Mouse (Mus musculus): ENCODE results near the gene Ascl3. TPM values are rescaled to one million over a fixed set of nuclear protein-coding genes. Genes with fewer than 3 reads are reported as not detected.

Ascl3 gene
- polyA plus RNA-seq, 1 experiment = 0.17 TPM

DNA sequence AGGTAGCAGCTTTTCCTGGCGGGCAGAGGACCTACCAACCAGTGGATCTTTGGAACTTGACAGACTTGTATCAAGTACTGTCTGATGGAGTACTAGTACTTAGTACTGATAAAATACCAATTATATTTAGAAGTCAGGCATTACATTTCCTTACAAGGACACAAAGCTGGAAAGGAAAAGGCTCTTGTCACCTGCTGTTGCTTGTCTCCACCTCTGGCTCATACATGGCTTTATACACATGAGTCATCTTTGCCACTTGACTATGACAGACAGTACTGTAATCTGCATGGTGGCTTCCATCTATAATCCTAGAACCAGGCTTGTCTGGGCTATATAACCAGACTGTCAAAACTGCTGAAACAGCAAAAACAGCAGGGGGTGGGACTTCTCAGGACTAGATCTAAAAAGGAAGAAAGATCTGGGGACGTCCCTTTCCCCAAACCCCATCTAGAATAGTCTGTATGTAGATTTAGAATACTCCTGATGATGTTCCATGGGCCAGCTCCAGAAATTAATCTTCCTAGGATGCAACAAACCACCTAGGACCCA, 18.0 kb downstream of the Ascl3 start:
- TF ChIP-seq POLR2A (IDR thresholded peaks at IDR 0.05; ENCODE audit: extremely low read depth, insufficient read depth, low read length) (no peak), CTCF (IDR thresholded peaks at IDR 0.05; ENCODE audit: extremely low read depth, insufficient read depth, low read length) (no peak)
- Histone ChIP-seq H3K4me1 (ENCODE audit: control insufficient read depth, insufficient read depth, low read length) (no peaks in the 10 kb centered on the region), H3K27ac (ENCODE audit: insufficient read depth, low read length) (no peak overlapping the region), H3K4me3 (ENCODE audit: insufficient read depth, low read length) (no peak overlapping the region)

GRCm38 (mm10) chr7:109712198-109712597, 19.3 kb downstream of the Ascl3 start:
- TF ChIP-seq CTCF (IDR thresholded peaks at IDR 0.05; ENCODE audit: extremely low read depth, insufficient read depth, low read length) (no peak), POLR2A (IDR thresholded peaks at IDR 0.05; ENCODE audit: extremely low read depth, insufficient read depth, low read length) (no peak)
- Histone ChIP-seq H3K27ac (ENCODE audit: insufficient read depth, low read length) (no peak overlapping the region), H3K4me3 (ENCODE audit: insufficient read depth, low read length) (no peak overlapping the region), H3K4me1 (ENCODE audit: control insufficient read depth, insufficient read depth, low read length) (peaks cover 4% of the 10 kb centered on the region; the same call in 1 of the 2 replicates)

GRCm38 (mm10) chr7:109710069-109710468, 21.5 kb downstream of the Ascl3 start:
- Histone ChIP-seq H3K4me1 (ENCODE audit: control insufficient read depth, insufficient read depth, low read length) (peaks cover 4% of the 10 kb centered on the region; the same call in 1 of the 2 replicates), H3K27ac (ENCODE audit: insufficient read depth, low read length) (no peak overlapping the region), H3K4me3 (ENCODE audit: insufficient read depth, low read length) (no peak overlapping the region)
- no peak for TF ChIP-seq CTCF (IDR thresholded peaks at IDR 0.05; ENCODE audit: extremely low read depth, insufficient read depth, low read length)
- TF ChIP-seq POLR2A (IDR thresholded peaks at IDR 0.05; ENCODE audit: extremely low read depth, insufficient read depth, low read length) = no peak

DNA sequence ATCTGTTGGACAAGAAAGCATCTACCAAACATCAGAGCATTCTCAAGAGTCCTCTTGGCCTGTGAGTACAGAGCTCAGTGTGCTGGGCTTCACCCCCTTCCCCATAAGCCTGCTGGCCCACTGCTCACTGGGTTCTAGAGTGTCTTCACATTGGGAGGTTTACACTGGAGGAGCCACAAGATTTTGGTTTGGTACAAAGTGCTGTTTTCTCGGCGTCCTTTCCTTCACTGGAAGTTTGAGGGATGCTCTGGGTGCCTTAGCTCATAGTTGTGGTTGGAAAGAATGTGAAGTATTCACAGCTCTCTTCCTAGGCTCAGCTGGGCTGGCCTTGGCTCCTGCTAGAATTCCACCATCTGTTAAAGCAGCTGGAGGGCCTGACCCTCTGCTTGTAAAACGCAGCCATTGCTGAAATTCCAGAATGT, 22.6 kb downstream of the Ascl3 start:
- no peak overlapping the region for H3K4me3 ChIP-seq (ENCODE audit: insufficient read depth, low read length)
- peaks cover 4% of the 10 kb centered on the region; the same call in 1 of the 2 replicates for H3K4me1 ChIP-seq (ENCODE audit: control insufficient read depth, insufficient read depth, low read length)
- 0 out of 2 replicates have a peak overlapping the region, but pooled peaks have one; percentile 53 for H3K27ac ChIP-seq (ENCODE audit: insufficient read depth, low read length)
- TF ChIP-seq POLR2A (IDR thresholded peaks at IDR 0.05; ENCODE audit: extremely low read depth, insufficient read depth, low read length) (no peak), CTCF (IDR thresholded peaks at IDR 0.05; ENCODE audit: extremely low read depth, insufficient read depth, low read length) (no peak)

GRCm38 (mm10) chr7:109707023-109707785, 24.3 kb downstream of the Ascl3 start:
- no peak overlapping the region for H3K27ac ChIP-seq (ENCODE audit: insufficient read depth, low read length)
- peaks cover 4% of the 10 kb centered on the region; the same call in 1 of the 2 replicates for H3K4me1 ChIP-seq (ENCODE audit: control insufficient read depth, insufficient read depth, low read length)
- peak; percentile 75 for TF ChIP-seq CTCF (IDR thresholded peaks at IDR 0.05; ENCODE audit: extremely low read depth, insufficient read depth, low read length)
- no peak for TF ChIP-seq POLR2A (IDR thresholded peaks at IDR 0.05; ENCODE audit: extremely low read depth, insufficient read depth, low read length)
- no peak overlapping the region for H3K4me3 ChIP-seq (ENCODE audit: insufficient read depth, low read length)

DNA sequence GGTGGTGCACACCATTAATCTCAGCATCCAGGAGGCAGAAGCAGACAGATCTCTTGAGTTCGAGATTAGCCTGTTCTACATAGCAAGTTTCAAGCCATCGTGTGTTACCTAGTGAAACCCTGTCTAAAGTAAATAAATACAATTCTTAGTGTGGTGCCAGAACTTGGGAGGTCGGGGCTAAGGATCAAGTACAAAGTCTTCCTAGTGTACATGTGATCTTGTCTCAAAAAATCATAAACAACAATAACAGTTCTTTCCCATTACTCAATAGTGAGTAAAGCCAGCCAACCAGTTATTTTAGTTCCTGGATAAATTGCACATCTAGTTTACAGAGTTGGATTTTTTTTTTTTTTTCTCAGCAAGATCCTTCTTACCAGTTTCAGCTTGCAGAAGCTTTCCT, 27.1 kb downstream of the Ascl3 start:
- TF ChIP-seq POLR2A (IDR thresholded peaks at IDR 0.05; ENCODE audit: extremely low read depth, insufficient read depth, low read length) = no peak
- TF ChIP-seq CTCF (IDR thresholded peaks at IDR 0.05; ENCODE audit: extremely low read depth, insufficient read depth, low read length) = no peak
- Histone ChIP-seq H3K4me1 (ENCODE audit: control insufficient read depth, insufficient read depth, low read length) (peaks cover 4% of the 10 kb centered on the region; the same call in 1 of the 2 replicates), H3K27ac (ENCODE audit: insufficient read depth, low read length) (no peak overlapping the region), H3K4me3 (ENCODE audit: insufficient read depth, low read length) (peak overlapping the region; percentile 78; the same call in 1 of the 2 replicates)

- H3K4me1 ChIP-seq (ENCODE audit: control insufficient read depth, insufficient read depth, low read length) = peaks cover 4% of the 10 kb centered on the region; the same call in 1 of the 2 replicates
Measured at GRCm38 (mm10) chr7:109704016-109704377, 27.5 kb downstream of the Ascl3 start.

DNA sequence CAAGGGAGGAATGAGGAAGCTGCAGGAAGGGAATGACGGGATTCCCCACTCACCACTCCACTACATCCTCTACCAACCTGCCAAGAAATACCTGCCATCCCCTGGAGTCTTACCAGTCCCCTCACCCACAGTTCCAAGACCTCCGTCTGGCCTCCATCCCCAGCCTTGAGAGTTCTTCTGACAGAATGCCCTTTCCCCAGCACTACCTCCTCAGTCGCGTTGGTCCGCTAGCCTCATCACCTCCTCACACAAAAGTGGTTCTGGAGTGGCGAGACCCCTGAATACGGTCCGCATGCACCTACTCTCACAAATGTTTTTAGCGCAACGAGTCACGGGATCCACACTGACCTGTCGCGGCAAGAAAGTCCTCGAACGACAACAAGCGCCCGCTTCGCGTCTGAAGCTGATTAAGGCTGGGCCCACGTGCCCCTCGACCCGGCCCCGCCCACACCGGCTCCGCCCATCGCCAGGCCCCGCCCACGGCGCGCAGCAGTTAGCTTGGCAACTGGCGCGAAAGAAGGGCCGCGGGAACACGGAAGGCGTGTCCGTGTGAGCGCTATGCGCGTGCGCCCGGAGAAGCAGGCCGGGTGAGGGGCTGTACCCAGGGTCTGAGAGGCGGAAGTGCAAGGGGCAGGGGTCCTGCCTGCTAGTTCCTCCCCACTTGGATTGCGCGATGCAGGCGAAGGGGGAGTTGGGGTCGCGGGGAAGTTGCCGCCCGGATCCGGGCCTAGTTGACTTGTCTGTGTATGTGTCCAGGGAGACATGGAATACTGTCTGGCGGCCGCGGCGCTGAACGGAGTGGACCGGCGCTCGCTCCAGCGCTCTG, 28.1 kb downstream of the Ascl3 start, which contains the start of the genes St5 and Akip1:
TSS of gene St5 (minus strand) at position 416 of the 826 bp plus-strand sequence.
TSS of gene Akip1 (plus strand) at position 501 of the 826 bp plus-strand sequence.
- peak within 1 kb of the TSS; percentile 78 for H3K4me3 ChIP-seq (ENCODE audit: insufficient read depth, low read length)
- H3K4me1 ChIP-seq (ENCODE audit: control insufficient read depth, insufficient read depth, low read length) = peaks cover 4% of the 10 kb centered on the region; the same call in 1 of the 2 replicates
- TF ChIP-seq CTCF (IDR thresholded peaks at IDR 0.05; ENCODE audit: extremely low read depth, insufficient read depth, low read length) (no peak), POLR2A (IDR thresholded peaks at IDR 0.05; ENCODE audit: extremely low read depth, insufficient read depth, low read length) (peak; percentile 56; the same call in 1 of the 2 replicates)
- H3K27ac ChIP-seq (ENCODE audit: insufficient read depth, low read length) = 0 out of 2 replicates have a peak within 1 kb of the TSS, but pooled peaks have one; percentile 3

More at GRCm38 (mm10) chr7:109704016-109704377, 27.5 kb downstream of the Ascl3 start:
- peak overlapping the region; percentile 78 for H3K4me3 ChIP-seq (ENCODE audit: insufficient read depth, low read length)
- 0 out of 2 replicates have a peak overlapping the region, but pooled peaks have one; percentile 3 for H3K27ac ChIP-seq (ENCODE audit: insufficient read depth, low read length)
- no peak for TF ChIP-seq POLR2A (IDR thresholded peaks at IDR 0.05; ENCODE audit: extremely low read depth, insufficient read depth, low read length)
- TF ChIP-seq CTCF (IDR thresholded peaks at IDR 0.05; ENCODE audit: extremely low read depth, insufficient read depth, low read length) = no peak

- no peak overlapping the region; the same call in 1 of the 2 replicates for H3K4me3 ChIP-seq (ENCODE audit: insufficient read depth, low read length)
- peaks cover 3% of the 10 kb centered on the region; the same call in 1 of the 2 replicates for H3K4me1 ChIP-seq (ENCODE audit: control insufficient read depth, insufficient read depth, low read length)
- H3K27ac ChIP-seq (ENCODE audit: insufficient read depth, low read length) = no peak overlapping the region
- TF ChIP-seq POLR2A (IDR thresholded peaks at IDR 0.05; ENCODE audit: extremely low read depth, insufficient read depth, low read length) (no peak), CTCF (IDR thresholded peaks at IDR 0.05; ENCODE audit: extremely low read depth, insufficient read depth, low read length) (no peak)
Measured at GRCm38 (mm10) chr7:109702721-109703120, 28.8 kb downstream of the Ascl3 start.
